Mouse (Mus musculus) cerebellum, adult 8-10 months (tissue): ENCODE results near the gene Ptpdc1.

ENCODE experiments used
- DNase-seq: peaks from one replicate; pipeline ENCODE4 v3.0.0; 2022

The Ptpdc1 gene

GRCm38 (mm10) chr13:48582688-48583379 is 42.6 kb downstream of the Ptpdc1 start:
- no peak for DNase-seq

- no peak for DNase-seq
Measured at GRCm38 (mm10) chr13:48578616-48579015, 46.8 kb downstream of the Ptpdc1 start.

GRCm38 (mm10) chr13:48577836-48578235 is 47.6 kb downstream of the Ptpdc1 start:
- DNase-seq = no peak

GRCm38 (mm10) chr13:48577007-48577406 is 48.5 kb downstream of the Ptpdc1 start:
- no peak for DNase-seq

- no peak for DNase-seq
Measured at GRCm38 (mm10) chr13:48574718-48575117, 50.7 kb downstream of the Ptpdc1 start.

GRCm38 (mm10) chr13:48573525-48574355 is 51.7 kb downstream of the Ptpdc1 start:
- DNase-seq = no peak

- DNase-seq = peak; percentile 51
Measured at GRCm38 (mm10) chr13:48572127-48572526, 53.3 kb downstream of the Ptpdc1 start.

- DNase-seq = no peak
Measured at GRCm38 (mm10) chr13:48571298-48571697, 54.2 kb downstream of the Ptpdc1 start.

- DNase-seq = no peak
Measured at GRCm38 (mm10) chr13:48569576-48570132, 55.8 kb downstream of the Ptpdc1 start.

GRCm38 (mm10) chr13:48567646-48568045 is 57.8 kb downstream of the Ptpdc1 start:
- no peak for DNase-seq

- peak; percentile 88 for DNase-seq
Measured at GRCm38 (mm10) chr13:48566116-48566935, 59.1 kb downstream of the Ptpdc1 start.

- no peak for DNase-seq
Measured at GRCm38 (mm10) chr13:48564881-48565600, 60.4 kb downstream of the Ptpdc1 start.

GRCm38 (mm10) chr13:48562336-48562735 is 63.1 kb downstream of the Ptpdc1 start:
- DNase-seq = no peak

- no peak for DNase-seq
Measured at GRCm38 (mm10) chr13:48561481-48561880, 64.0 kb downstream of the Ptpdc1 start.

GRCm38 (mm10) chr13:48555976-48556375 is 69.5 kb downstream of the Ptpdc1 start:
- DNase-seq = no peak

GRCm38 (mm10) chr13:48554552-48554951 is 70.9 kb downstream of the Ptpdc1 start:
- no peak for DNase-seq

GRCm38 (mm10) chr13:48553511-48553910 is 72.0 kb downstream of the Ptpdc1 start:
- no peak for DNase-seq

- DNase-seq = peak; percentile 91
Measured at GRCm38 (mm10) chr13:48552181-48553090, 73.0 kb downstream of the Ptpdc1 start.

- no peak for DNase-seq
Measured at GRCm38 (mm10) chr13:48548296-48548695, 77.2 kb downstream of the Ptpdc1 start.

- DNase-seq = no peak
Measured at GRCm38 (mm10) chr13:48547623-48548022, 77.8 kb downstream of the Ptpdc1 start.

GRCm38 (mm10) chr13:48546330-48546917 is 79.0 kb downstream of the Ptpdc1 start:
- DNase-seq = peak; percentile 100
